Mouse (Mus musculus): ENCODE results near the gene Gcn1l1. TPM values are rescaled to one million over a fixed set of nuclear protein-coding genes. Genes with fewer than 3 reads are reported as not detected.

The Gcn1l1 gene
- total and polyA plus RNA-seq, 3 experiments = 88.2 to 123 (median 93.8) TPM

- no peak for TF ChIP-seq MEF2A (IDR thresholded peaks at IDR 0.05; ENCODE audit: extremely low read depth, insufficient replicate concordance, low read depth, low read length, poor library complexity, severe bottlenecking)
- TF ChIP-seq ZMIZ1 (IDR thresholded peaks at IDR 0.05; ENCODE audit: low read depth, low read length) = no peak
- peak; percentile 27; the same call in 1 of the 2 replicates for TF ChIP-seq CHD2 (IDR thresholded peaks at IDR 0.05; ENCODE audit: low read length)
- no peak for TF ChIP-seq ELF1 (IDR thresholded peaks at IDR 0.05; ENCODE audit: low read depth, low read length)
- TF ChIP-seq CHD1 (IDR thresholded peaks at IDR 0.05; ENCODE audit: low read depth, low read length) = no peak
- TF ChIP-seq POLR2AphosphoS2 (IDR thresholded peaks at IDR 0.05; ENCODE audit: low read length) = no peak
- TF ChIP-seq RAD21 (IDR thresholded peaks at IDR 0.05; ENCODE audit: low read depth, low read length) = no peak
- TF ChIP-seq USF2 (IDR thresholded peaks at IDR 0.05; ENCODE audit: borderline replicate concordance in 1 of 2, insufficient read depth in 1 of 2, low read depth in 1 of 2, low read length in 2 of 2) = no peak
Observed at GRCm38 (mm10) chr5:115632358-115632714, 67.3 kb downstream of the Gcn1l1 start (continued).

GRCm38 (mm10) chr5:115633060-115633459, 68.0 kb downstream of the Gcn1l1 start:
- peak overlapping the region; percentile 61 to 100 for H3K4me3 ChIP-seq (ENCODE audit: control insufficient read depth in 1 of 2, insufficient read depth in 1 of 2, low read depth in 2 of 2, low read length in 2 of 2)
- H3K36me3 ChIP-seq (ENCODE audit: control insufficient read depth in 1 of 2, insufficient read depth in 2 of 2, low read length in 2 of 2) = peaks cover 0 to 27% of the 10 kb centered on the region in 2 experiments; a peak in 2 of 4 replicates
- DNase-seq (ENCODE audit: low read depth, low spot score) = no peak
- no peak overlapping the region for H3K27ac ChIP-seq (ENCODE audit: control insufficient read depth, low read depth, low read length)
- TF ChIP-seq USF1 (IDR thresholded peaks at IDR 0.05; ENCODE audit: low read depth, low read length) (peak; percentile 76), ZMIZ1 (IDR thresholded peaks at IDR 0.05; ENCODE audit: low read depth, low read length) (no peak)
- peak overlapping the region; percentile 67 for H3K9ac ChIP-seq (ENCODE audit: control insufficient read depth, low read depth, low read length, poor library complexity, severe bottlenecking)
- peaks cover 61% of the 10 kb centered on the region for H3K79me2 ChIP-seq (ENCODE audit: control insufficient read depth, insufficient read depth, low read length, poor library complexity)
- peaks cover 2 to 45% of the 10 kb centered on the region in 2 experiments for H3K4me1 ChIP-seq (ENCODE audit: control insufficient read depth in 1 of 2, insufficient read depth in 2 of 2, low read length in 2 of 2)
- H3K9me3 ChIP-seq (replicated peaks; ENCODE audit: insufficient read depth, low read length) = no peaks in the 10 kb centered on the region
- H3K27me3 ChIP-seq (ENCODE audit: control insufficient read depth in 1 of 2, insufficient read depth in 2 of 2, low read length in 2 of 2) = no peaks in the 10 kb centered on the region

- peak; percentile 40 for DNase-seq (ENCODE audit: low read depth, low spot score)
- Histone ChIP-seq H3K27me3 (ENCODE audit: control insufficient read depth in 1 of 2, insufficient read depth in 2 of 2, low read length in 2 of 2) (no peaks in the 10 kb centered on the region), H3K4me3 (ENCODE audit: control insufficient read depth in 1 of 2, insufficient read depth in 1 of 2, low read depth in 2 of 2, low read length in 2 of 2) (no peak overlapping the region), H3K4me1 (ENCODE audit: control insufficient read depth in 1 of 2, insufficient read depth in 2 of 2, low read length in 2 of 2) (peaks cover 2 to 37% of the 10 kb centered on the region in 2 experiments), H3K9me3 (replicated peaks; ENCODE audit: insufficient read depth, low read length) (no peaks in the 10 kb centered on the region), H3K36me3 (ENCODE audit: control insufficient read depth in 1 of 2, insufficient read depth in 2 of 2, low read length in 2 of 2) (peaks cover 2 to 24% of the 10 kb centered on the region in 2 experiments; a peak in 3 of 4 replicates), H3K27ac (ENCODE audit: control insufficient read depth, low read depth, low read length) (no peak overlapping the region), H3K79me2 (ENCODE audit: control insufficient read depth, insufficient read depth, low read length, poor library complexity) (peaks cover 61% of the 10 kb centered on the region), H3K9ac (ENCODE audit: control insufficient read depth, low read depth, low read length, poor library complexity, severe bottlenecking) (no peak overlapping the region)
- TF ChIP-seq RAD21 (IDR thresholded peaks at IDR 0.05; ENCODE audit: low read depth, low read length) (no peak), ELF1 (IDR thresholded peaks at IDR 0.05; ENCODE audit: low read depth, low read length) (no peak), RCOR1 (IDR thresholded peaks at IDR 0.05; ENCODE audit: low read depth, low read length) (0 out of 2 replicates have a peak, but pooled peaks have one; percentile 29), NRF1 (IDR thresholded peaks at IDR 0.05; ENCODE audit: insufficient read depth, low read depth, low read length, poor library complexity, severe bottlenecking) (no peak), E2F4 (IDR thresholded peaks at IDR 0.05; ENCODE audit: borderline replicate concordance, low read depth, low read length) (no peak), CHD2 (IDR thresholded peaks at IDR 0.05; ENCODE audit: low read length) (no peak), JUND (IDR thresholded peaks at IDR 0.05; ENCODE audit: low read depth, low read length) (no peak), MAZ (IDR thresholded peaks at IDR 0.05; ENCODE audit: low read depth, low read length) (no peak), HCFC1 (IDR thresholded peaks at IDR 0.05; ENCODE audit: low read depth, low read length) (no peak), USF1 (IDR thresholded peaks at IDR 0.05; ENCODE audit: low read depth, low read length) (no peak), MEF2A (IDR thresholded peaks at IDR 0.05; ENCODE audit: extremely low read depth, insufficient replicate concordance, low read depth, low read length, poor library complexity, severe bottlenecking) (no peak), POLR2AphosphoS2 (IDR thresholded peaks at IDR 0.05; ENCODE audit: low read length) (no peak), MAFK (IDR thresholded peaks at IDR 0.05; ENCODE audit: borderline replicate concordance, low read depth, low read length) (no peak), MXI1 (IDR thresholded peaks at IDR 0.05; ENCODE audit: low read depth, low read length) (0 out of 2 replicates have a peak, but pooled peaks have one; percentile 28), CTCF (IDR thresholded peaks at IDR 0.05 in 2 of 3, conservative IDR thresholded peaks at IDR 0.05 in 1 of 3; ENCODE audit: control insufficient read depth in 1 of 3, insufficient read depth in 1 of 3, low read depth in 2 of 3, low read length in 3 of 3, poor library complexity in 1 of 3, severe bottlenecking in 1 of 3) (no peak), CHD1 (IDR thresholded peaks at IDR 0.05; ENCODE audit: low read depth, low read length) (no peak), MAX (IDR thresholded peaks at IDR 0.05; ENCODE audit: low read length) (no peak), UBTF (IDR thresholded peaks at IDR 0.05; ENCODE audit: borderline replicate concordance, insufficient read depth, low read depth, low read length) (no peak), MYC (IDR thresholded peaks at IDR 0.05; ENCODE audit: low read depth, low read length) (no peak), EP300 (IDR thresholded peaks at IDR 0.05; ENCODE audit: low read depth in 1 of 2, low read length in 2 of 2) (peak; percentile 48 to 65; a peak in 3 of 4 replicates), SMC3 (IDR thresholded peaks at IDR 0.05; ENCODE audit: low read depth, low read length) (no peak), NELFE (IDR thresholded peaks at IDR 0.05; ENCODE audit: low read depth, low read length) (no peak), BHLHE40 (IDR thresholded peaks at IDR 0.05; ENCODE audit: borderline replicate concordance, low read depth, low read length) (no peak), ZNF384 (IDR thresholded peaks at IDR 0.05; ENCODE audit: low read depth, low read length) (0 out of 2 replicates have a peak, but pooled peaks have one; percentile 0), ZMIZ1 (IDR thresholded peaks at IDR 0.05; ENCODE audit: low read depth, low read length) (no peak), POLR2A (IDR thresholded peaks at IDR 0.05; ENCODE audit: control insufficient read depth in 1 of 2, insufficient read depth in 1 of 2, low read depth in 1 of 2, low read length in 2 of 2, poor library complexity in 1 of 2) (no peak)
Observed at GRCm38 (mm10) chr5:115634046-115634445, 69.0 kb downstream of the Gcn1l1 start.
